Mouse (Mus musculus): ENCODE measurements at regions not wholly inside any gene's neighbourhood (a gene's known extent, or its start where the extent isn't known, plus 50 kb on each side); places are given as distances from the start of the nearest gene placed in this dataset.

GRCm38 (mm10) chr4:11889039-11889600, 91.9 kb downstream of the Gm10604 start:
- TF ChIP-seq USF1 (IDR thresholded peaks at IDR 0.05; ENCODE audit: low read depth) (no peak), SRF (IDR thresholded peaks at IDR 0.05; ENCODE audit: control insufficient read depth, insufficient read length, low read depth) (no peak), POLR2A (IDR thresholded peaks at IDR 0.05; ENCODE audit: insufficient read length, low read depth) (no peak), MAX (IDR thresholded peaks at IDR 0.05; ENCODE audit: low read depth) (no peak), POLR2AphosphoS2 (IDR thresholded peaks at IDR 0.05; ENCODE audit: insufficient read length, low read depth) (no peak)
